ENCODE assay signal across 17 mouse cellular contexts in the genomic region with DNA sequence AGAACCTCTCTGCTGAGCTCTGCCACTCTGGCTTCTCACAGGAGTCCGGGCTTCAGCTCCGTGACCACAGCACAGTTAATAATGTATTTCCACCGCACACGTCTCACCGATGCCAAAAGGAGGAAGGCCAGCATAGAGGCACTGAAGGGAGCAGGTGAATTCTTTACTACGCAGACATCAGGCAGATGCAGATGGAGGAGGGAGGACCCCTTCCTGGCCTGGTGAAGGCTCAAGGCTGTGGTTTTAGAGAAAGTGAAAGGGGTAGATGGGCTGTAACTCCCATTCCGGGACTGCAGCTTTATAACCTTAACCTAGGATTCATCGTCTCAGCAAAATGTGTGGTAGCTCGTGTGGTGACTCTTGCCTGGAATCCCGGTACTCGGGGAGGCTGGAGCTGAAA. TPM values are rescaled to one million over a fixed set of nuclear protein-coding genes. Genes with fewer than 3 reads are reported as not detected.
DNase-seq lines count a peak whose midpoint lies in the region; ATAC-seq and TF ChIP-seq lines count a peak whose summit lies in the region.
"Had no signal": no experiment of that assay in that cellular context is flagged by ENCODE, and none has a peak within 500 bp of the region (broad histone marks: within the 10 kb centered on the region; RNA-seq: fewer than 3 reads in every experiment).

No protein-coding gene starts in this region.

- no peak overlapping the region for H3K4me3 ChIP-seq in forebrain, postnatal 0 days (ENCODE audit: low read depth, low read length)
- no peak overlapping the region for H3K4me3 ChIP-seq in forebrain, embryonic 11.5 days (ENCODE audit: low read depth, low read length)
- no peak overlapping the region for H3K4me3 ChIP-seq in thymus, adult 2 months (ENCODE audit: control insufficient read depth, insufficient read depth, low read length)
- H3K4me3 ChIP-seq: embryonic facial prominence, embryonic 12.5 days; forebrain, embryonic 10.5 days; kidney, embryonic 15.5 days had no signal

- TF ChIP-seq POLR2A in thymus, adult 2 months (IDR thresholded peaks at IDR 0.05; ENCODE audit: control insufficient read depth, extremely low read depth, insufficient read depth, low read length, poor library complexity), result no peak

- 0 out of 2 replicates have a peak overlapping the region, but pooled peaks have one; percentile 16 for H3K27ac ChIP-seq in forebrain, postnatal 0 days (ENCODE audit: low read depth, low read length)
- no peak overlapping the region for H3K27ac ChIP-seq in forebrain, embryonic 11.5 days (ENCODE audit: low read depth, low read length)
- H3K27ac ChIP-seq in thymus, adult 2 months (ENCODE audit: control insufficient read depth, insufficient read depth, low read length), result peak overlapping the region; percentile 32; the same call in 1 of the 2 replicates
- H3K27ac ChIP-seq: embryonic facial prominence, embryonic 12.5 days; forebrain, embryonic 10.5 days; kidney, embryonic 15.5 days had no signal

- H3K9ac ChIP-seq in forebrain, postnatal 0 days, result no peak overlapping the region
- H3K9ac ChIP-seq in forebrain, embryonic 11.5 days (ENCODE audit: low read length), result no peak overlapping the region
- H3K9ac ChIP-seq: embryonic facial prominence, embryonic 12.5 days; kidney, embryonic 15.5 days had no signal

- H3K4me2 ChIP-seq in forebrain, postnatal 0 days (ENCODE audit: low read depth), result no peak overlapping the region
- no peak overlapping the region for H3K4me2 ChIP-seq in forebrain, embryonic 11.5 days (ENCODE audit: low read depth, low read length, severe bottlenecking)
- H3K4me2 ChIP-seq: embryonic facial prominence, embryonic 12.5 days; heart, embryonic 11.5 days; kidney, embryonic 15.5 days had no signal

- peaks cover 5% of the 10 kb centered on the region; the same call in 1 of the 2 replicates for H3K4me1 ChIP-seq in forebrain, postnatal 0 days (ENCODE audit: insufficient read depth)
- no peaks in the 10 kb centered on the region for H3K4me1 ChIP-seq in forebrain, embryonic 11.5 days (replicated peaks; ENCODE audit: control insufficient read depth, insufficient read depth, low read length)
- H3K4me1 ChIP-seq in thymus, adult 2 months (replicated peaks; ENCODE audit: control insufficient read depth, insufficient read depth, low read length), result peaks cover 57% of the 10 kb centered on the region
- H3K4me1 ChIP-seq: forebrain, embryonic 10.5 days had no signal

- WGBS in forebrain, postnatal 0 days, result 67% methylated on average over 11 of the region's 11 CpGs
- 87% methylated on average over 11 of the region's 11 CpGs for WGBS in forebrain, embryonic 11.5 days
- WGBS in thymus, adult 2 months, result 9% methylated on average over 11 of the region's 11 CpGs

- no peak for TF ChIP-seq CTCF in forebrain, postnatal 0 days (IDR thresholded peaks at IDR 0.05; ENCODE audit: low read depth)
- no peak for TF ChIP-seq CTCF in thymus, adult 2 months (IDR thresholded peaks at IDR 0.05; ENCODE audit: borderline replicate concordance, control insufficient read depth, extremely low read depth, insufficient read depth, low read length, poor library complexity)

- no peaks in the 10 kb centered on the region for H3K9me3 ChIP-seq in forebrain, postnatal 0 days (ENCODE audit: low read length)
- H3K9me3 ChIP-seq in forebrain, embryonic 11.5 days (ENCODE audit: control insufficient read depth, low read length), result no peaks in the 10 kb centered on the region
- H3K9me3 ChIP-seq: embryonic facial prominence, embryonic 12.5 days; forebrain, embryonic 10.5 days; G1E; kidney, embryonic 15.5 days had no signal

- H3K27me3 ChIP-seq in forebrain, postnatal 0 days (ENCODE audit: insufficient read depth, low read length), result no peaks in the 10 kb centered on the region
- no peaks in the 10 kb centered on the region for H3K27me3 ChIP-seq in forebrain, embryonic 11.5 days (ENCODE audit: control insufficient read depth, insufficient read depth, low read length)
- no peaks in the 10 kb centered on the region for H3K27me3 ChIP-seq in thymus, adult 2 months (ENCODE audit: control insufficient read depth, insufficient read depth, low read length)
- H3K27me3 ChIP-seq: embryonic facial prominence, embryonic 12.5 days; kidney, embryonic 15.5 days had no signal

- H3K36me3 ChIP-seq in forebrain, postnatal 0 days (ENCODE audit: insufficient read depth), result no peaks in the 10 kb centered on the region; the same call in 1 of the 2 replicates
- no peaks in the 10 kb centered on the region for H3K36me3 ChIP-seq in forebrain, embryonic 11.5 days (ENCODE audit: control insufficient read depth, insufficient read depth, low read length)
- no peaks in the 10 kb centered on the region for H3K36me3 ChIP-seq in thymus, adult 2 months (ENCODE audit: control insufficient read depth, insufficient read depth, low read length)
- H3K36me3 ChIP-seq: embryonic facial prominence, embryonic 12.5 days; forebrain, embryonic 10.5 days; G1E; kidney, embryonic 15.5 days had no signal

- no peak for ATAC-seq in forebrain, postnatal 0 days
- no peak for ATAC-seq in forebrain, embryonic 11.5 days (replicated peaks; ENCODE audit: low FRiP score)
- ATAC-seq in megakaryocyte progenitor cell, adult 5-6 weeks (replicated peaks; ENCODE audit: poor library complexity), result peak; percentile 26
- ATAC-seq: hindbrain, embryonic 16.5 days had no signal

- no peak for DNase-seq in forebrain, postnatal 0 days
- DNase-seq in forebrain, embryonic 11.5 days (ENCODE audit: low spot score), result no peak
- no peak for DNase-seq in thymus, adult 2 months
- DNase-seq in thymus, postnatal 10 days (ENCODE audit: low spot score in 2 of 2), result no peak
- no peak for DNase-seq in kidney, postnatal 36 days
- DNase-seq in left cerebral cortex, adult 11 months (ENCODE audit: low spot score), result no peak
- DNase-seq in kidney, postnatal 25 days, result no peak
- DNase-seq: adrenal gland, postnatal 36 days; cerebellum, adult 11 months; lung, adult 18-20 months had no signal

RNA-seq across cellular contexts. Expression of a gene that starts 13.9 kb away (rescaled TPM):
- total RNA-seq in forebrain, postnatal 0 days (2014; rRNA removed), result 10.8 and 15.5 TPM in 2 replicates
- 2.3 and 3.5 TPM in 2 replicates for polyA plus RNA-seq in forebrain, postnatal 0 days (2015; fragmentation: Nextera tagmentation; extraction: Ambion mirVana)
- 2.4 and 3.1 TPM in 2 replicates for polyA plus RNA-seq in forebrain, embryonic 11.5 days (2014; fragmentation: Nextera tagmentation; extraction: Ambion mirVana)
- 22.6 and 26.4 TPM in 2 replicates for polyA plus RNA-seq in thymus, adult 2 months (2012; rRNA removed)
- total RNA-seq in megakaryocyte progenitor cell, adult 5-6 weeks (2015), result 0.07 TPM in 1 of 2 replicates, not detected in the other
- 0.14 TPM in 1 of 2 replicates, not detected in the other for total RNA-seq in megakaryocyte progenitor cell, adult 5-6 weeks (2017)
- polyA plus RNA-seq: G1E had no signal
